Mouse (Mus musculus) myocyte (in vitro differentiated cells): ENCODE data around the gene Camkk1.

Experiments
- CEBPB ChIP-seq: IDR thresholded peaks from 2 replicates; pipeline ENCODE4 v1.6.1; 2011; ENCODE audit warnings: mild to moderate bottlenecking, moderate library complexity; ENCODE audit not compliant: poor library complexity, insufficient read depth, severe bottlenecking
- MAX ChIP-seq: IDR thresholded peaks from one replicate; pipeline ENCODE4 v1.6.1; 2011; ENCODE audit warnings: low read depth, mild to moderate bottlenecking, control low read depth
- MYOG ChIP-seq, 3 experiments: IDR thresholded peaks; one replicate each; pipeline ENCODE4 v1.6.1; 2011; ENCODE audit warnings: control low read depth in 2 of 3, low read depth in 2 of 3, mild to moderate bottlenecking in 2 of 3; ENCODE audit not compliant: insufficient read length in 2 of 3, control insufficient read depth in 1 of 3, insufficient read depth in 1 of 3
- POLR2A ChIP-seq: IDR thresholded peaks from one replicate; pipeline ENCODE4 v1.6.1; 2011; ENCODE audit warnings: low read depth, mild to moderate bottlenecking, control low read depth, moderate library complexity; ENCODE audit not compliant: insufficient read length
- POLR2AphosphoS2 ChIP-seq: IDR thresholded peaks from one replicate; pipeline ENCODE4 v1.6.1; 2011; ENCODE audit warnings: low read depth, control low read depth; ENCODE audit not compliant: insufficient read length
- TCF12 ChIP-seq: IDR thresholded peaks from one replicate; pipeline ENCODE4 v1.6.1; 2011; ENCODE audit warnings: mild to moderate bottlenecking, control low read depth; ENCODE audit not compliant: poor library complexity, insufficient read depth, severe bottlenecking
- TCF3 ChIP-seq: IDR thresholded peaks from one replicate; pipeline ENCODE4 v1.6.1; 2011; ENCODE audit warnings: low read depth, control low read depth; ENCODE audit not compliant: insufficient read length

- TF ChIP-seq POLR2A (no peak), MYOG (IDR thresholded peaks at IDR 0.05; ENCODE audit: control insufficient read depth in 1 of 3, insufficient read depth in 1 of 3, insufficient read length in 2 of 3, low read depth in 2 of 3) (no peak), MAX (no peak), TCF12 (no peak), POLR2AphosphoS2 (no peak), CEBPB (no peak), TCF3 (no peak)
Measured at GRCm38 (mm10) chr11:72987234-72987633, 31.6 kb upstream of the Camkk1 start.
